Mouse (Mus musculus) urinary bladder, postnatal 10 days (tissue): ENCODE measurements at regions not wholly inside any gene's neighbourhood (a gene's known extent, or its start where the extent isn't known, plus 50 kb on each side); places are given as distances from the start of the nearest gene placed in this dataset.

Experiments
- DNase-seq: peaks from one replicate; pipeline ENCODE4 v3.0.0; 2022; ENCODE audit warnings: low spot score

DNA sequence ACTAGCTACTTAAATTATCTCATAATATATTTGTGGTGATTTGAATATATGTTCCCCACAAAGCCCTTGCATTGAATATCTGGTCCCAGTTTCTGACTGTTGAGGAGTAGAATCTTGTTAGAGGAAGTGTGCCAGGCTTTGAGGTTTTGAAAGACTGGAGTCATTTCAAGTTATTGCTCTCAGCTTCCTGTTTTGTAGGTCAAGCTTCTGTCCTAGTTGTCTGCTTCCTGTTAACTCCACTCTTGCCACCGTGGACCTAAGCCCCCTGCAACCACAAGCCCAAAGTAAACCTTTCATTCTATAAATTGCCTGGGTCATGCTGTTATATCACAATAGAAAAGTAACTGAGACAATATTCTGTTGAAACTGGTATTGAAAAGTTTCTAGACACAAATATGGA lies 1232.3 kb upstream of the Lrrc6 start:
- DNase-seq: no peak

DNA sequence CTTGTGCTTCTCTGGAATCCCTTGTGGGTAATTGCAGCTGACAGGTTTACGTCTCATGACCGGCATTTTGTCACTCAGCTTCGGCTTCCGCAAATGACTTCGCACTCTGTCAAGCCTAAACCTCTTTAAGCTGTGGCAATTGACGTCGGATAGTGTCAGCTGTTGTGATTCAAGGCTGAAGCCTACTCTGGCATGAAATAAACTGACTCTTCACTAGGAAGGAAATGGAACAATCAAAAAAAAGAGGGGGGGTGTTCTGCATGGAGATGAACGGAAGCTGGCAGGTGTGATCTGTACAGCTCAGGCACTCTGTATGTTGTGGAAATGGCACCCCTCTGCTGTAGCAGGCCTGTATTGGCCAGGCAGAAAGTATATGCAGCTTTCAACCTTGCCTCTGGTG lies 1228.8 kb upstream of the Lrrc6 start:
- no peak for DNase-seq

DNA sequence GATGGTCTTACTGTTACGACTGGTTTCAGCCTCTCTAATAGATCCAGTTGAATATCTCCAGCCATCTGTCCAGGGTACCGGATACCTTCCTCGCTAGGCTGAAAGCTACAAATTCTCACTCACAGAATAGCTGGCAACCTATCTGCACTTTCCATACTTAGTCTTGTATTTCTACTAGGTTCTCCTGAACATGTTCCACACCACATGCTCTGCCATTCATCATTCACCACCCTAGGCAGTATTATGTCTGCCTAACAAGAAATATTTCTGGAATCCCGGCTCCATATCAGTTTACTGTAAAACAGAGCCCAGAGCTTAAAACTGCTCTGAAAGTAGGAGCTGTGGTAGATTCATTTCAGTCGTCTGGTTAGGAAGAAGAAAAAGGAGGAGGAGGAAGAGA lies 1224.5 kb upstream of the Lrrc6 start:
- DNase-seq: no peak

DNA sequence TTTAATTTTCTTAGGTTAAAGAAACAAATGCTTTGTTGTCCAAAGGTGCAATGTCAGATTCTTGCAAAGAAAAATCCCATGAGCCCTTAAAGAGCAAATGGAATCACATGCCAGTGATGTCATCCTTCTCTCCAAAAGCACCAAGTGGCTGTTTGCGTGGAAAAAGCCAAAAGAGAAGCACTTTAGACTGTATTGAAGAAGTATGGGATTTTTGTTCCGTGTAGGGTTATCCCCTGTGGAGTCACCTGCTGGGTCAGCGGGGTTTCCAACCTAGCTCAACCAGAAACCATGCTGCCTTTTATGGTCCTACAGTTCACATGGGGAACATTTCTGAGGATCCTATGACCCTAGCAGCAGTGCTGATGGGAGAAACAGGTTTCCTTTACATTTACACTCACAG lies 1213.5 kb upstream of the Lrrc6 start:
- DNase-seq: no peak

DNA sequence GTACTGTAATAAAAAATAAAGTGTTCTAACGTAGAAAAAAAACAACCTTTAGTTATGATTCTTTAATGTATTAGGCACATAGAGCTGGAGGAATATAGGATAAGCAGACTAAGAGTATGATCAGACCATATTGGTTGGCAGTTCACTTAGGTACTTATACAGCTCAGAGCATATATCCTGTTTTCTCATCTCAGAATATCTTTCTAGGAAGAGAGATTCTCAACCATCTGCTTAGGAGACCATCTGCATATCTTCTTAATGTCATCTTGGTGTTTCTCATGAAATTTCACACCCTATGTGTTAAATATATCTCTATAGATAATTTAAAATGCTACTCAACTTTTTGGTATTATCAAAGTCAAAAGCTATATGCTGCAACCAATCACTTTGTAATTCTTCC lies 1185.4 kb upstream of the Lrrc6 start:
- DNase-seq: no peak

DNA sequence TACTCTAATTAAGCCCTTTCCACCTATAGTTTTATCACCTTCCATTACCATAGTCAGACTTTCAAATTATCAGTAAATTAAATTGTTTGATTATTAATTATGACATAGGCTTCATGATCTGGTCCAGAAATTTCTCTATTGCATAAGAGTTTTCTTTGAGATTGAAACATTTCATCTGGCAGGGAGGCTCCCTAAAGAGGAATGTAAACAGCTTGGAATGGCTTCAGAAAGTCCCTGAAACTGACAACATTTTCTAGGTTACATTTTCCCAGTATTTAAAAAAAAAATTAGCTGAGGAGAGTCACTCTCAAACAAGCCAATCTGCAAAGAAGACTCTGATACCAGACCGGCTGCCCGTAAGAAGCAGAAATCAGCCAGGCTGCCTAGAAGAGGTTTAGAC lies 1172.6 kb upstream of the Lrrc6 start:
- DNase-seq: no peak

DNA sequence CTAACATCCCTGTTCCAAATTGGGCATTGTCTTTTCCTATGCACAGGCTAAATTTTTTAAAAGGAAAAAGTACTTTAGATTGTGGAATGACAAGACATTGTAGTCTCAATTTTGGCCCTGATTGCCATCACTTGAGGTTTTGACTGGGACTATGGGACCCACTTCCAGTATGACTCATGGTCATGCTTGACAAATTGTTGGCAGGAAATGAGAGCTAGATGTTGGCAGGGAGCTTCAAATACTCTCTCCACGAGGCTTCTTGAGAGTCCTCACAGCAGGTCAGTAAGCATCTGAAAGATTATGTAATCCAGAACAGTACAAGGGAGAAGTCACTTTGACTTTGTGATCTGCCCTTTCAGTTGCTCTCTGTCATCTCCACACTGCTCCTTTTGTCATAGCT lies 1135.4 kb upstream of the Lrrc6 start:
- DNase-seq: no peak

DNA sequence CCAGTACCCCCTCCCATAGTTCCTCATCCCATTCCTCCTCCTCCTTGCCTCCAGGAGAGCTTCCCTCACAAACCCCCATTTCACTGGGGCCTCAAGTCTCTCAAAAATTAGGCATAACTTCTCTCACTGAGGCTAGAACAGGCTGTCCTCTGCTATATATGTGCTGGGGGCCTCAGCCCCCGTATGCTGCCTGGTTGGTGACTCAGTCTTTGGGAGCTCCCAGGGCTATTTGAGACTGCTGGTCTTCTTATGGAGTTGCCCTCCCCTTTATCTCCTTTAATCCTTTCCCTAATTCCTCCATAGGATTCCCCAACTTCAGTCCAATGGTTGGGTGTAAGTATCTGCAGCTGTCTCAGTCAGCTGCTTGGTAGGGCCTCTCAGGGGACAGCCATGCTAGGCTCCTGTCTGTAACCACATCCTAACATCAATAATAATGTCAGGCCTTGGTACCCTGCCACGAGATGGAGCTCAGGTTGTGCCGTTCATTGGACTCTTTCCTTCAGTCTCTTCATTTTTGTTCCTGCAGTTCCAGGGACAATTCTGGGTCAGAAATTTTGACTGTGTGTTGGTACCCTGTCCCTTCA lies 1126.1 kb upstream of the Lrrc6 start:
- no peak for DNase-seq

DNA sequence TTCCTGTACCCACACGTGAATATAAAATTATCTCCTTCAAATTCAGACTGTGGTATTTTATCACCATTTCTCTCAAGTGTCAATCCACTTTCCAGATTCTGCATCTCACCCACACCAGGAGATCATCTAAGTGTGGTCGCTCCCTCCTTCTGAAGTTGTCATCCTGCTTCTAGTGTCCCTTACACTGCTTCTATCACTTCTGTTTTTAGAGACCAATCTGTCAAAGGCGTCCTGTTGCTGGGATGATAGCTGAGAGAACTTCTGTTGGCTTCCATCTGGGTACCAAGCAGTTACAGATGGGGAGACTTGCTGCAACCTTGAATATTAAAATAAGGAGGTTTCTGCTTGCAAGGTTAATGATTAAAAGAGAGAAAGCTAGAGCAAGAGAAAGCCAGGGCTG lies 1111.2 kb upstream of the Lrrc6 start:
- no peak for DNase-seq

DNA sequence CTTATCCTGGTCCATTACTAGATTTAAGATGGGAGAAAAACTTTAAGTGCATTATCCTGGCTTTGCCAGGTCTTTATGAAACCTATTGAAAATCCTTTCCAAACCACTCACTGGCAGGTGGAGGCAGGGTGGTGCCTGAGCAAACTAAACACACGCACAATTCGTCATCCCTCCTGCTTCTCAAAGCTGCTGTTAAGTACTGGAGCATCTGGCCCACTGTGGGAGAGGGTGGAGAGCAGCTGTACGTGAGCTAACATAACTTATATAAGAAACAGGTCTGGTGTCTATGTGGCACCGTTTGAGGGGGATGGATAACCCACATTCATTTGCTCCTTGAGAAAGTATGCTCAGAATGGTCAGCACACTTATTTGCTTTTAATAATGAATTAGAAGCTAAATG lies 1097.7 kb upstream of the Lrrc6 start:
- DNase-seq: no peak

DNA sequence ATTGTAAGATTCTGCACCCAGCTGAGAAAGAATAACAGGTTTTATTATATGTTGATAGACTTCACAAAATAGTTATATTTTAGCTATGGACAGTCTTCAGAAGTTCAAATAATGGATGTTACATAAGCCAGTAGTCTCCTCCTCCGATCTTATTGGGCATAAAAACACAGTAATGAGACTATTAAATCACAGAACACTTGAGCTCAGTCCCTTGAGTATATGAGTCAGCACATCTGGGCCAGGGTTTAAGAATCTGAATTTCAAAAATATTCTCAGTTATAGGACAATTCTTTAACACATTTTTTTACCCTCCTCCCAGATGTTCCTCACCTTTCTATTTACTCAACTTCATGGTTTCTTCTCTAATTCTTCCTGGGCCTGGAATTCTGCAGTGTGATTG lies 1075.9 kb upstream of the Lrrc6 start:
- DNase-seq: no peak

DNA sequence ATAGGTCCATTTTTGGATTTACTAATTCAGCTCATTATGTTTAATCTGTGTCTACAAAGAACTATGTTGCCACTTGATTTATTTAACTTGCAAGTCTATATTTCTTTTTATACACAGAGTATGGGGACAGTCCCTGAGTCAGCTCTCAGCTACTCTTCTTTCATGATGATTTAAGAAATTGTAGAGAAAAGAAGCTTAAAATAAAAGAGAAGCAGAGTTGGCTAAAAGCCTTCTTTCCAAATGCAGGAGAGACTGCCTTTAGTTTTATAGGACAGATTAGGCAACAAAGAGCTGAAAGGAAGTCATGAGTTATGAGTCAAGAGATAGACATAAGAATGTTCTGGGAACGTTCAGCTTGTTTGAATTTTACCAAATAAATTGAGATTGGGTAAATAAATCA lies 1070.9 kb upstream of the Lrrc6 start:
- DNase-seq: no peak

DNA sequence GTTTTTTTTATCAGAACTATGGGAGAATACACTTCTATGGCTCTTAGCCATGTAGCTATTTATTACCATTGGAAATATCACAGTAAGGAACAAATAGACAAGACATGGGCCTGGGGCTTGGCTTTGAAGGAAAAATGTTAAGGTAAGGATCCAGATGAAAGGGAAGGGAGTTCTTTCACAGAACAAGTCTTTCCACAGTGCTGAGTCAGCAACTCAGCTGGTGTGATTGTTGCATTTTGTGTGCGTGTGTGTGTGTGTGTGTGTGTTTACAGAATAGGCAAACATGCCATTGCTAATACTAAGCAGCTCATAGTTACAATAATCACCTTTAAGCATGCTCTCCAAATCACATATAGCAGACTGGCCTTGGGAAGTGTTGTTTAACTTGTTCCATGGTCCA lies 1056.6 kb upstream of the Lrrc6 start:
- no peak for DNase-seq

DNA sequence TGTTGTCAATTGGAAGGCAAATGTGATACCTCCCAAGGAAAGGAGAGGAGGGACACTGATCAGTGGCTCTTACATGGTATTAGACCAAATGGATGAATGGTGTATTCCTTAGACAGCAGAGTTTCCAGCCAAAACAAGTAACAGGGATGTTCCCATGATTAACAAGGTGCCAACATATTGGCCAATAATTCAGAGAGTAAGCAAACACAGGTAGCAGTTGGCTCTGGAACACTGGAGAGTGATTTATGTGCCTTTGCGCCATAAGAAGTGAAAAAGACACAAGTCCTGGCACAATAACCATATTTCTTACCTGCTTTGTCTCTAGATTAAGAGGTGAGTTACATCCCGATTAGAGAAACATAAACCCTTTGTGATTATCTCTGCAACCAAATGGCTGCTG lies 1051.2 kb upstream of the Lrrc6 start:
- DNase-seq: no peak

DNA sequence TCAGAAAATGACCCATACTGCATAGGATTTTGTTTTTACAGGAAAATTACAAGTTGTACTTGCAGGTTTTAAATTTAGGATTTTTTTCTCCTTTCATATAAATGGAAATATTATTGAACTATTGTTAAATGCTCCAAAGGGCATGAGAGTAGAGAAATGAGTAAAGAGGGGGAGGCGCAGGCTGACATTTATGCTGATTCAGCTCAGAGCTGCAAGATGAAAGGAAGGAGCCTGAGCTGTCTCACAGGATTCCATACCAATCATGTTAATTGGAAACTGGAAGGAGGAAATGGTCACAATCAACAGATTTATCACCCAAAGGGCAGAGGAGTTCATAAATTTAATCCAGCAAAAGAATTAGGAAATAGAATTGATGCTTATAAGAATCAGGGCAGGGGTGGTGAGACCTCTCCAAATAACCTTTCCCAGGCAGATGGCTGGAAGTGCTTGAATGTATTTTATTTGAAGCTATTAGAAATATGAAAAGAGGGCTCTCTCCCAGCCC lies 1046.2 kb upstream of the Lrrc6 start:
- no peak for DNase-seq

DNA sequence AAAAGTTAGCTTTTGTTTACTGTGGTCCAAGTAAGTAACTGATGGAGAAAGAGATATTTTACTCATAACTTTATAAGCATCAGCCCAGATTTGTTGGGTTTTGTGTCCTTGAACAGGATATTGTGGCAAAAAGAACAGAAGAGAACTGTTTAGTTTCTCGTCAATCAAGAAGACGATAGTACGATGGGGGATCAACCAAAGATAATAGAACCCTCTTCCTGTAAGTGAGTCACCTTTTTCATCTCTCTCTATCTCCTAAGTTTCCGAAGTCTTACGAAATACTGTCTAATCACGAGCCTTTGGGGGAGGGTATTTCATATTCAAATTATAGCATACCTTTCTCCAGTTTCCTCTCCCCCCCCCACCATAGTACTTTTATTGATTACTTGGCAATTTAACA lies 1045.0 kb upstream of the Lrrc6 start:
- DNase-seq: no peak

DNA sequence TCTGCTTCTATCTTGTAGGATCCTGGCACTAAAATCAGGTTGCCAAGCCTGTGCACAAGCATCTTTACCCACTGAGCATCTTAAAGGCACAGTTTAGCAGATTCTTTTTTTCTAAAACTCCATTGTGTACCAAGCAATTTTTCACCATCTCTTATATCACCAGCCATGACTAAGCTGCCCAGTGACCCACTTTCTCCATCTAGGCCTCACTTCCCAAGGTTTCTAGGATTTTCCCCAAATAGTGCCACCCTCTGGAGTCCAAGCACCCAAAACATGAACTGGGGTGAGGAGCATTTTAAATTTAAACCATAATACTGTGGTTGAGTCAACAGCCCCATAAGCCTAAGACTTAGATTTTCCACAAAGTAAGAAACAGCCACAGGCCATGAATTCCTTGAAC lies 1013.0 kb upstream of the Lrrc6 start:
- no peak for DNase-seq

DNA sequence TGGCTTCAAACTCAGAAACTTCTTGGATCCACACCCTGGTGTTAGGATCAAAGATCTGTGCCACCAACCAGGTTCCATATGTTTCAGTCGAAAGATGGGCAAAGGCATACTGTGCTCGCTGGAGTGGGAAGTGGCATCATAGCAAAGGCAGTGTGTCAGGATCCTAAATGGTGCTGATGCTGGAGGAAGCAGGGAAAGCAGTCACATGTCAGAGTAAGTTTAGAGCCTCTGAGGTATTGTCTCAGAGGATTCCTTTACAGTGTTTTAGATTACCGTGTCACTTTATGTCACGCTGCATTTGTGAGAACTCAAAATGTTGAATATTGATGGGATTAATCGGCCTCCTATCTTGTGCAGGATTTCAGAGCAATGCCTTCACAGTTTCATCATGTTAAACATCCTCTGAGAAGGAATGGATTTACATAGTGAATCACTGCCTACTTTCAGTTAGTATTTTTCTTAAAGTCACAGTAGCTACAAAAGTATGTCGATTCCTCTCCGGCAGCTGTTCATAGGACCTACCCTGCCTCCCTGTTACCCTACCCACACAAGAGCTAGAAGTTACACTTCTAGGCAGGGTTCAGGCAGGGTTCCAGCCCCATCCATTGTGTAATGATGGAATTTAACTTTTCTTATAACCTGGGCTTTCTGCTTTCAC lies 994.4 kb upstream of the Lrrc6 start:
- no peak for DNase-seq

DNA sequence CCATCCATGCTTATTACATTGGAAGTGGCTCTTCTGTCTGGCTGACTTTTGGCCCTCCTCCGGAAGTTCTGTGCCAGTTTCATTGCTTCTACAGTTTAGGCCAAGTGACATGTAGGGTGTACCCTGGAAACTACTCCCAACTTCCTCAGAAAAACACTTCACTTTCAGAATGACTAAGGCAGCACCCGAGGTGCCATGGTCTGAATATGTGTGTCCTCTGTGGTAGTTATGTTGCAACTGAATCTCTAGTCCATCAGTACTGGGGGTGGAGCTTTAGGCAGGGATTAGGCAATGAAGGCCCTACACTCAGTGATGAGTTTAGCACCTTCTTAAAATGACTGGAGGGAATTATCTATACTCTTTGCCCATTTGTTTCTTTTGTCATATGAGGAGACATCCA lies 981.0 kb upstream of the Lrrc6 start:
- DNase-seq: no peak

DNA sequence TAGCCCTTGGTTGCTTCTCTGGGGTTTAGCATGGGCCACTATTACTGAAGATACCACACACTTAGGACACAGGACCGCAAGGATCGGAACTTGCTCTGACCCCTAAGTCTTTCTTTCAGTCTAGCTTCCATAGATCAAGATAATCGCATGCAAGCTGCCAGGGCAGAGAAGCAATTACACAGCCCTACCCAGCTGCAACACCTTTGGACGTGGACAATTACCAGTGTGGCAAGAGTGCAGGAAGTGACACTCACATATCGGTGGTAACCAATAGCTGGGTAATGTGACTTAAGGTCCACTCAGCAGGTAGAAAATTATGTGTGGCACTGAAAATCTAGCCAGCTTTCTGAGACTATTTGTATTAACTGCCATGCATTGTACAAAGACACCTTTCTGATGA lies 973.6 kb upstream of the Lrrc6 start:
- no peak for DNase-seq

DNA sequence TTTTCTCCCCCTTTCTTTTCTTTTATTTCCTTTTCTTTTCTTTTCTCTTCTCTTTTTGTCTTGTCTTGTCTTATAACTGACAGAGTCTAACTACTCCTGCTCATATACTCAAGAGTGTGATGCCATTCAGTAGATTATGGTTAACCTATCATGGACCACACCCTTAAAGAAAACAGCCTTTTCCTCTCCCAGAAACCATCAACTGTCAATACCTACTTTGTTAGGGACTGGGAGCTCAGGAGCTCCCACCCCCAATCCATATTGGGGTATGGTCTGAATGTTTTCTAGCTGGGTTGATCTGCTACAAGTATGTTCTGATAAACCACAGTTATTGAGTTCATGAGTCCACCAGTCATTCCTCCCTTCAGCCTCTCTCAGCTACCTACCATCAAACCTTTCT lies 972.3 kb upstream of the Lrrc6 start:
- DNase-seq: no peak

DNA sequence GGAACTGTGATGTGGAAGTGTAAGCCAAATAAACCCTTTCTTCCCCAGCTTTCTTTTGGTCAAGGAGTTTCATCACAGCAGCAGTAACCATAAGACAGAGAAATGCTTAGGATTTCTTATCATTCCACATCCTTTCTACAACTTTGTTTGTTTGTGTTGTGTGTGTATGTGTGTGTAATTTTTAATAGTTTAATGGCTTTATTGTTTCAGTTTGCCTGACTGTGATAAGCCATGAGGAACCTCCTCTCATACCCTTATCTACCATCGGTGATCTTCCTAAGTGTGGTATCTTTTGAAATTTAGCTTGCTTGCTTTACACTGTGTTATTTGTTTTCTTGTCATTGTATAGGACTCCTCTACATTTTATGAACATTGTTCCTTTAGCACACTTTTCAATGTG lies 970.6 kb upstream of the Lrrc6 start:
- no peak for DNase-seq

DNA sequence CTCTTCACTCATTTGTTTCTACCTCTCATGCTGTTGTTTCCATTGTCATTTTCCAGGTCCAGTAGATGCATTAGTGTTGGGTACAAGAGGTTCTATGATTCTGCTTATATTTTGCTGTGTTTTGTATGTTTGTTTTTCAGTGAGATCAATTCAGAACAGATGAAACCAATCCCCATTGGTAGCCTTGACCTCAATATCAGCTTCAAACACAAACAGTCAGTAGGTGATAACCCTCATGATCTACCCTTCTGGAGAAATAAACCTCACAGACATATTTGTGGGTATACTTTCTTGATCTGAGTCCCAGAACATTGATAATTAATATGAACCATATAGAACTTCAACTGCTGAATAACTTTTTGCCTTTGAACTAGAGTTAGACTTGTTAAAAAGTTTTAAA lies 969.3 kb upstream of the Lrrc6 start:
- no peak for DNase-seq
